Mouse (Mus musculus): ENCODE measurements at regions not wholly inside any gene's neighbourhood (a gene's known extent, or its start where the extent isn't known, plus 50 kb on each side); places are given as distances from the start of the nearest gene placed in this dataset.

GRCm38 (mm10) chr16:30118876-30119275 lies 54.7 kb downstream of the Hes1 start:
- peak in 1 of 2 experiments; percentile 43 for DNase-seq

DNA sequence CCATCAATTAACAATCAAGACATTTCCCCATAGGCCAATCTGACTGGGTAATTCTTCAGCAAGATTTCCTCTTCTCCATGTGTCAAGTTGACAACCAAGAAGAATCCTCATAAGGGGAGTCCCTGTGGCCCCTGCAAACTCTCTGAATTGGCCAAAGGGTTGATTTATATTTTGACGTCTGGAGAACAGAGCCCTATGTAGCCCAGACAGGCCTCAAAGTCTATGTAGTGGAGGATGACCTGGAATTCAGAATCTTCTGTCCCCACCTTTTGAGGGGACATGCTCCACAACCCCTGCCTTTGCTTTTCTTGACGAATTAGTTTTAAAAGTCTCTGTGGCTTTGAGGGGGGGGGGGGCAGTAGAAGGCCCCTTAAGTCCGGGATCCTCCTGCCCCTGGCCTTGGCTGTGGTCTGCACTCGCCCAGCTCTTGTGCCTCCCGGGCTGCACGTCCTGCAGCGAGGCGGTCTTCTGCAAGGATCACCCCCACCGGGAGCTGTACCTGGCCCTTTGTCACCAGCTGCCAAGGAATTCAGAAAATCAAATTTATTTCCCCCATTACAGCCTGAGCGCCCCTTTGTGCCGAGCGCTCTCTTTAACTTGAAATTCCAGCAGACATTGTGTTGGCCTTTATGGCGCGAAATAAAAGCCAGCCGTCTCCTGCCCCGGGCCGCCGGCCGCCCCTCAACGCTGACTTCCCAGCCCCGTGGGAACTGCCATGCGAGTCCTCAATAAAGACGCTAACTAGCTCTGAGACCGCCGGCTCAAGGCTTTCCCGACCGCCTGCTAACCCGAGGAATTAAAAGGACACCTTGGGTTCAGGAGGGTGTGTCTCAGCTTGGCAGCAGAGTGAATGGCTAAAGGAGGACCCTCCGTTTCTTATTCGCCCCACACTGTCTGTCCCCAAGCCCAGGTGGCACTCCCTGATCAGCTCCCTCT lies 56.4 kb downstream of the Hes1 start:
- DNase-seq = no peak

GRCm38 (mm10) chr16:30121596-30121995 lies 57.4 kb downstream of the Hes1 start:
- DNase-seq = no peak

DNA sequence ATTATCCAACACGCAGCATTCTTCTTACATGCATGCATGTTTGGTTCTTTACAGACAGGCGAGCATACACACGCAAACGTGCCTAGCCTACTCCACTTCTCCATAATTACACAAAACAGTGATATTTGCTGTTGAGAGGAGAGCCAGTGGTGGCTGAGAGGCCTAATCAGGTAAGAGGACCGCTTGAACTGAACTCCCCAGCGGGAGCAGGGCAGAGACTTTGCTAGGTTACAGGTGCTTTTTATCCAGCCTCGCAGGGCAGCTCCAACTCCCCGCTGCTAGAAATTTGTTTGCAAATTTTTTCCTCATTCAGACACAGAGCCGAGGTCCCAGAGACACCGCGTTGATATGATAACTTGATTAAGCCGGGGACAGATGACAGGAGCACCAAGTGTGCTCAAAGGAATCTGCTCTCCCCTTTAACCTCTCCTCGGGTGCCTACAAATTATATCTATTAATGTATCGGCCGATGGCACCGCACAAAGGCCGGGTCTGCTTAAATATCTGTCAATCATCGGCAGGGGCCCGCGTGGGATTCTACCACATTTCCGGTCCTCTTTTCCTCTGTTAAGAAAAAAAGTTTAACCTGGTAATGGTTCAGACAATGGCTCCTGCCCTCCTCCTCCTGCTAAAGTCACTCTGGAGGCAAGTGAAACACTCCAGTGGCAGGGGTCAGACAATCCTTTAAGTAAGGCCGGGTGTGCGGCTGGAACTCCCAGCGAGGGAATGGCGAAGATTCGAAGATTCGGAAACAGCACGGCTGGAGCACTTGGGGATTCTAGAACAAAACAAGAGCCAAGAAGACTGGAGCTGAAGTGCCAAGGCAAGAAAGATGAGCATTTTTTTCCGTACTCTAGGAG lies 58.3 kb downstream of the Hes1 start:
- no peak for DNase-seq

DNA sequence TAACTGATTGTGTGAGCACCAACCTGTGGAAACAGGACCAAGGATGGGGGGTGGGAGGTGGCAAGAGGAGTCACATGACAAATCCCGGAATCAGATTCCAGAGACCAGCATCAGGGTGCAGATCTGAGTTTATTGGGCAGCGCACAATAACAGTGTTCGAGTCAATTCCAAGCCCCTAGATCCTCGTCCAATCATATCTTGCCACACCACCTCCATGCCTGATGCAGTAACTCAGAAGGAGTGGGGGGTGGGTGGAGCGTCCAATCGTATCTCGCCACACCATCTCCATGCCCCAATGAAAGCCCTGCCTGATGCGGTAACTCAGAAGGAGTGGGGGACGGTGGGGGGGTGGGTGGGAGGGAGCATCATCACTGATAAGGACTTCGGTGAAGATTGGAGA lies 62.8 kb downstream of the Hes1 start:
- no peak for DNase-seq

GRCm38 (mm10) chr16:30128787-30129186 lies 64.6 kb downstream of the Hes1 start:
- no peak for DNase-seq

- DNase-seq = no peak
Observed at GRCm38 (mm10) chr16:30129218-30130112, 65.3 kb downstream of the Hes1 start.

- no peak for DNase-seq
Observed at GRCm38 (mm10) chr16:30130113-30130471, 65.9 kb downstream of the Hes1 start.

GRCm38 (mm10) chr16:30132086-30132485 lies 67.9 kb downstream of the Hes1 start:
- no peak for DNase-seq

- peak in 1 of 2 experiments; percentile 45 for DNase-seq
Observed at GRCm38 (mm10) chr16:30134642-30135165, 70.5 kb downstream of the Hes1 start.

DNA sequence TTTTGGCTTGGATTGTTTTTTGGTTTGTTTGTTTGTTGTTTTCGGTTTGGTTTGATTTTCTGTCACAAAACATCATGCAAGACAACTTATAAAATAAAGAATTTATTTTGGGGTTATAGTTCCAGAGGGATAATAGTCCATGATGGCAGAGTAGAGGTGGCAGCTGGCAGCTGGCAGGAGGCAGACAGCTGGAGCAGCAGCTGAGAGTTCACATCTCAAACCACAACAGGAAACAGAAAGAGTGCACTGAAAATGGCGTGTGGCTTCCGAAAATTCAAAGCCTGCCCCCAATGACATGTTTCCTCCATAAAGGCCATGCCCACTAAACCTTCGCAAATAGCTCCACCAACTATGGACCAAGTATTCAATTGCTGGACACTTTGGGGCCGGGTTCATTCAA lies 72.7 kb downstream of the Hes1 start:
- no peak for DNase-seq

- DNase-seq = no peak
Observed at GRCm38 (mm10) chr16:30137812-30138211, 73.6 kb downstream of the Hes1 start.

- no peak for DNase-seq
Observed at GRCm38 (mm10) chr16:30144818-30145464, 80.8 kb downstream of the Hes1 start.

- DNase-seq = no peak
Observed at GRCm38 (mm10) chr16:30145465-30146207, 81.5 kb downstream of the Hes1 start.

- no peak for DNase-seq
Observed at GRCm38 (mm10) chr16:30146208-30146525, 82.0 kb downstream of the Hes1 start.

DNA sequence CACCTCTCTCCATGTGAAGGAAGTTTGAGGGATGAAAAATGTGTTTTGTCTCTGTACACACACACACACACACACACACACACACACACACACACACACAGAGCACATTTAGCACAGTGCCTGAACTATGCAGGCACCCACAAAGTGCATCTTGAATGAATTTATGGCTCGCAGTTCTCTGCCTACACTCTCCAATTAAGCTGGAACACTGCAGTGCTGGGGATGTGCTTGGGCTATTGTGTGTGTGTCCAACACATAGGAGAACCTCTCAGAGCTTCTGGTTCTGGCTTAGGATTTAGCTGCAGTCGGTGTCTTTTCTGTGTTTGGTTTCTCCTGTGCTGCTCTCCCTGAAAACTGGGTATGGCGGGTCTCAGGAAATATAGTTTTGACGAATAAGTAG lies 83.1 kb downstream of the Hes1 start:
- DNase-seq = no peak

- DNase-seq = no peak
Observed at GRCm38 (mm10) chr16:30151104-30151503, 86.9 kb downstream of the Hes1 start.

DNA sequence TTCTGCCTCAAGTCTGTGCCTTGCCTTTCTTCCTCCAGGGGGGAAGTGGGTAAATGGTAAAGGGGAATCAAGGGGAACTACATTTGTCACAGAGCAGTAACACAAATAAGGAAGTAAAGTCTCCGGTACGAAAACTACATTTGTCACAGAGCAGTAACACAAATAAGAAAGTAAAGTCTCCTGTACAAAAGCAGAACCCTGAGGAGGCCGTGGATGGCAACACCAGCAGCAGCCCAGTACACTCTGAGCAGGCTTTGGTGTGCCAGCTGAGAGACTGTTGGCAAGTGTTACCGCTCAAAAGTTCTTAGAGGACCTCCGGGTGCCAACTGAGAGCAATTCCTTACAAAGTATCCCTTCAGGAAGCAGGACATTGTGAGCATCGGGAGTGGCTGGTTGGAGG lies 90.9 kb downstream of the Hes1 start:
- DNase-seq = no peak

DNA sequence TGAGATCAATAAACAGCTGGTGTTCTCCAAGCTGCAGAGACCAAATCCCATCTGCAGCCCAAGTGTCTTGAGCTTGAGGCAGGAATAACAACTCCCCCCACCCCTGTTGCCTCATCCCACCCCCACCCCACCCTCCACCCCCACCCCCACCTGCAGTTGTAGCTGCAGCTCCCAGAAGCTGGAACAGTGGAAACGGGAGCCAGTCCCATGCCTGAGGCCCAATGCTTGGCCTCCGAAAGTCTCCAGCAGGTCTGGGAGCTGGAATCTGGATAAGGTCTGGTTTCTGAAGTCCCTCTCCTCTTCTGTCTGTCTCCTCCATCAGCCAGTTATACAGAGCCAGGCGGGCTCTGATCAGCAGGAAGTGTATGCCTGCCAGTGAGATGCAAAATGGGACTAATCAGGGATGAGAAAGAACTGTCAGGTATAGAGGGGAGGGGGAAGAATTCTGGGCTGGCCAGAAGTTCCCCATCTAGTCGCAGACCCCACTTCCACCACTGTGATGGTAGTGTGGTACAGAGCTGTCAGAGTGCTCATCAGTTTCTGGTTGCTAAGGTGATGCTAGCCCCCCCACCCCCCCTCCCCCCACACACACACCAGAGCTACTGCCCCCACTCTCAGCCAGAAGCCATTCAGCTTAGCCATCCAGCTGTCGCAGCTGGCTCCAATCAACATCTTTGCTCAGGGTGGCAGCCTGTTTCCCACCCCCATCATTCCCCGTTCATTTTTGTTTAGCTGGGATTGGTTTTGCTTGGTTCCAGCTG lies 91.5 kb downstream of the Hes1 start:
- no peak for DNase-seq

DNA sequence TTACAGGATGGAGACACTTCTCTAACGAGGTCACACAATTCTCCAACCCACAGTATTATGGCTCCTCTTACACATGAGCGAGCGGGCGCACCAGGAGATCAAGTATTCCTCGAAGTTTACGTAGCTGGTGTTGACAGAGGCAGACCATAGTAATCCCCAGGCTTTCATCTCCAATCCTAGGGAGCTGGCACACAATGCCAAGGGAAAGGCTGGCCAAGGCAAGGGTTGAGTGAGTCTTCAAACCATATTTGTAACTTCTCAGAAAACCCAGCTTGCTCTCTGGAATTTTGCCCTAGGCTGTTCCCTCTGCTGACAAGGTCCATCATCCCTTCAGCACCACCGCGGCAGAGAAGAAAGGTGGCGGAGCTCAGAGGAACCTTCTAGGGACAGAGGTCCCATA lies 94.0 kb downstream of the Hes1 start:
- peak in 1 of 2 experiments; percentile 50 for DNase-seq

GRCm38 (mm10) chr16:30160399-30160798 lies 96.2 kb downstream of the Hes1 start:
- no peak for DNase-seq

Measured in kidney, postnatal 25 days (tissue).